Mouse (Mus musculus) forebrain, embryonic 13.5 days (tissue): ENCODE results near the gene Nab2. TPM values are rescaled to one million over a fixed set of nuclear protein-coding genes. Genes with fewer than 3 reads are reported as not detected.

Source experiments
- ATAC-seq: fragments of 200-750 bp; cut with Nextera tagmentation; 2 replicates; pipeline ENCODE4 v1.8.0; 2017
- H3K27ac ChIP-seq: fragments of 300-500 bp; sonication (generic); 2 replicates; pipeline ENCODE4 v1.5.1; 2015; ENCODE audit warnings: inconsistent platforms, mild to moderate bottlenecking, moderate library complexity
- H3K27me3 ChIP-seq: fragments of 300-500 bp; sonication (generic); 2 replicates; pipeline ENCODE4 v1.6.1; 2015; ENCODE audit warnings: mild to moderate bottlenecking, inconsistent platforms
- H3K36me3 ChIP-seq: fragments of 300-500 bp; sonication (generic); 2 replicates; pipeline ENCODE4 v1.6.1; 2015; ENCODE audit warnings: mild to moderate bottlenecking, inconsistent platforms; ENCODE audit not compliant: poor library complexity, severe bottlenecking
- H3K4me1 ChIP-seq: fragments of 300-500 bp; sonication (generic); 2 replicates; pipeline ENCODE4 v1.6.1; 2015; ENCODE audit warnings: inconsistent platforms
- H3K4me2 ChIP-seq: fragments of 300-500 bp; sonication (generic); 2 replicates; pipeline ENCODE4 v1.6.1; 2015; ENCODE audit warnings: inconsistent platforms, mild to moderate bottlenecking, moderate library complexity
- H3K4me3 ChIP-seq: fragments of 300-500 bp; sonication (generic); 2 replicates; pipeline ENCODE4 v1.5.1; 2015; ENCODE audit warnings: mild to moderate bottlenecking, inconsistent platforms
- H3K9ac ChIP-seq: fragments of 300-500 bp; sonication (generic); 2 replicates; pipeline ENCODE4 v1.6.1; 2015; ENCODE audit warnings: mild to moderate bottlenecking, inconsistent platforms
- H3K9me3 ChIP-seq: fragments of 300-500 bp; sonication (generic); replicated peaks from 2 replicates; pipeline ENCODE4 v1.6.1; 2016; ENCODE audit warnings: inconsistent platforms
- WGBS: fragments of 180-500 bp; shearing (Covaris S2); methylation state at CpG from one replicate; pipeline ENCODE4 v1.1.7; 2015; 5-methylcytosine and 5-hydroxymethylcytosine counted together
- polyA plus RNA-seq: library from polyadenylated mRNA; unstranded; fragments of >200 nt; fragmentation: Nextera tagmentation; extraction: Ambion mirVana; gene quantifications from 2 replicates; pipeline ENCODE4 v1.2.1, GENCODE M21; 2015

Nab2 gene
- polyA plus RNA-seq, 1 experiment from 2014 or later = 1.6 TPM

DNA sequence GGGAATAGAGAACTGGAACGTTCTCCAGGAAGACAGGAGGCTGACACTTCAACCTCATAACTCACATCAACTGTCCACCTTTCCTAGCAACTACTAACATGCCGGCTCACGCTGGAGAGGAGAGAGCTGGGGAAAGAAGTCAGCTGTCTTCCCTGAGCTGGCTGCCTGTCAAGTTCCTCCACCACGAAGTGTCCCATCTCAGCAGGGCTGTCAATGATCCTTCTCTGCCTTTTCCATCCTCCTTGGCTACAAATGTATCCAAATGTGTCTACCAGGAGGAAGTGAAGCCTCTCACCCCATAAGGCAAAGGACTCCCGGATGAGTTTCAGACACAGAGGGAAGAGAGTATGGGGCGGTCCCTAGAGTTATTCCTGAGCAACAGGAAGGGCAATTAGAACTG, 50.2 kb downstream of the Nab2 start:
- Histone ChIP-seq H3K27ac (no peak overlapping the region), H3K9me3 (no peaks in the 10 kb centered on the region), H3K4me2 (peak overlapping the region; percentile 88), H3K36me3 (peaks cover 4% of the 10 kb centered on the region; the same call in 1 of the 2 replicates), H3K9ac (peak overlapping the region; percentile 22; the same call in 1 of the 2 replicates), H3K4me1 (peaks cover 74% of the 10 kb centered on the region), H3K4me3 (peak overlapping the region; percentile 88; the same call in 1 of the 2 replicates), H3K27me3 (no peaks in the 10 kb centered on the region)
- no peak for ATAC-seq
- 77% methylated on average over 6 of the region's 6 CpGs for WGBS

GRCm38 (mm10) chr10:127617294-127617693, 51.1 kb downstream of the Nab2 start:
- ATAC-seq = no peak
- no peak overlapping the region for H3K27ac ChIP-seq
- peak overlapping the region; percentile 22 for H3K9ac ChIP-seq
- 71% methylated on average over 4 of the region's 4 CpGs for WGBS
- peaks cover 12% of the 10 kb centered on the region for H3K36me3 ChIP-seq
- no peaks in the 10 kb centered on the region for H3K9me3 ChIP-seq
- peak overlapping the region; percentile 26 for H3K4me2 ChIP-seq
- H3K27me3 ChIP-seq = no peaks in the 10 kb centered on the region
- H3K4me1 ChIP-seq = peaks cover 72% of the 10 kb centered on the region
- no peak overlapping the region for H3K4me3 ChIP-seq

DNA sequence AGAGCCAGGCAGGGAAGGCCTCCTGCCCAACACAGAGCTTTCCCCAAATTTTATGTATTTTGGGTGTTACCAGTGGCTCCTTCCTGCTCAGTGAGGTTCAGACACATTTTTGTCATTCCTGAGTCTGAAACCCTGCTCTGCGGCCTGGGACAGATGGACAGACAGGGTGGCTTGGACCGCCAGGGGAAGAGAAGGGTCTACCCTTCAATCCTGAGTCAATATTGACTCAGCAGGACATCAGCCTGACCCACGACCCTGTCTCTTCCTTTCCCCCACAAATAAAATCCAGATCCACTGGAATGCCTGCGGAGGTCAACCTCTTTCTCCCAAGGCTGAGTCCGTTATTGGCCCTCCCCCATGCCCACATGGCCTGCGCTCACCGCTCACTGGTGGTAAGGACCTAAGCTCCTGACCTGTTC, 52.1 kb downstream of the Nab2 start:
- Histone ChIP-seq H3K36me3 (peaks cover 22% of the 10 kb centered on the region), H3K4me2 (no peak overlapping the region), H3K9ac (no peak overlapping the region), H3K27ac (no peak overlapping the region), H3K27me3 (no peaks in the 10 kb centered on the region), H3K4me1 (peaks cover 64% of the 10 kb centered on the region), H3K4me3 (no peak overlapping the region), H3K9me3 (no peaks in the 10 kb centered on the region)
- WGBS = 52% methylated on average over 7 of the region's 7 CpGs
- ATAC-seq = no peak

DNA sequence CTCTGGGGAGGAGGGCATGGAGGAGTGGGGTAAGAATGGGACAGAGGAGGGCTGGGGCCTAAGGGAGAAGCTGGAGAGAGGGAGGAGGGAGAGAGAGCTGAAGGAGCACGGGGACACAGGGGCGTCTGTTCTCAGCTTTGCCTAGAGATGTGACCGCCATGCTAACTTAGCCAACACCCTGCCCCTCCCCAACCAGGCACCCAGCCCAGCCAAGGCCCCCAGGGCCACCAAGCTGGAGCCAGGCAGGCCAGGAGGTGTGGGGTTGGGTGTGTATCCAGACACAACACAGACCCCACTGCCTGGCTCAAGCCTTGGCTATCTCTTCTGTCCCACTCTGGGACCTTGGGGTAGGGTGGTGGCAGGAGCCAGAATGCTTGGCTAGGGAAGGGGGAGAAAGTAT, 52.8 kb downstream of the Nab2 start:
- Histone ChIP-seq H3K4me3 (no peak overlapping the region), H3K9ac (peak overlapping the region; percentile 21), H3K4me2 (peak overlapping the region; percentile 4; the same call in 1 of the 2 replicates), H3K36me3 (peaks cover 27% of the 10 kb centered on the region), H3K27ac (no peak overlapping the region), H3K27me3 (no peaks in the 10 kb centered on the region), H3K9me3 (no peaks in the 10 kb centered on the region), H3K4me1 (peaks cover 64% of the 10 kb centered on the region)
- 75% methylated on average over 2 of the region's 3 CpGs for WGBS
- no peak for ATAC-seq

DNA sequence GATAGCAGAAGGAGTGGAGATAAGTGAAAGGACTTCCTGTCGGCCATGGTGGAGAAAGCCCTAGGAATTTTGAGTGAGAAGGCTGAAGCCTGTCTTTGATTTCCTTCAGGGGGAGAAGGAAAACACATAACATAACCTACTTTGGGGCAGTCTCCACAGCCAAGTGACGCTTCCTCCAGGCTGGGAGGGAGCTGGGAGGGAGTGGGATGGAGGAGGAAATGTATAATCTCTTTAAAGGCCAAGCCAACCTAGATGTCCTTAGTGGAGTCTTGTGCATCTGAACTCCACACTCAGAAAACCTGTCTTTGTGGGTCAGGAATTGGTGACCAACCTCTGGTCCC, 53.4 kb downstream of the Nab2 start:
- no peak for ATAC-seq
- Histone ChIP-seq H3K36me3 (peaks cover 33% of the 10 kb centered on the region), H3K4me1 (peaks cover 64% of the 10 kb centered on the region), H3K27me3 (no peaks in the 10 kb centered on the region), H3K4me2 (peak overlapping the region; percentile 24; the same call in 1 of the 2 replicates), H3K9me3 (no peaks in the 10 kb centered on the region), H3K27ac (peak overlapping the region; percentile 31), H3K4me3 (no peak overlapping the region), H3K9ac (peak overlapping the region; percentile 12; the same call in 1 of the 2 replicates)
- 41% methylated on average over 2 of the region's 2 CpGs for WGBS

GRCm38 (mm10) chr10:127614236-127615033, 53.9 kb downstream of the Nab2 start:
- Histone ChIP-seq H3K4me2 (peak overlapping the region; percentile 24), H3K27me3 (no peaks in the 10 kb centered on the region), H3K4me3 (no peak overlapping the region), H3K9ac (peak overlapping the region; percentile 38), H3K9me3 (no peaks in the 10 kb centered on the region), H3K4me1 (peaks cover 58% of the 10 kb centered on the region), H3K36me3 (peaks cover 39% of the 10 kb centered on the region), H3K27ac (peak overlapping the region; percentile 31)
- 30% methylated on average over 12 of the region's 12 CpGs for WGBS
- 0 out of 2 replicates have a peak, but pooled peaks have one; percentile 19 for ATAC-seq

- ATAC-seq = no peak
- H3K27ac ChIP-seq = no peak overlapping the region
- H3K4me1 ChIP-seq = peaks cover 36% of the 10 kb centered on the region
- no peaks in the 10 kb centered on the region for H3K9me3 ChIP-seq
- H3K36me3 ChIP-seq = peaks cover 60% of the 10 kb centered on the region
- WGBS = 92% methylated on average over 14 of the region's 14 CpGs
- no peaks in the 10 kb centered on the region for H3K27me3 ChIP-seq
- no peak overlapping the region for H3K4me3 ChIP-seq
- H3K9ac ChIP-seq = no peak overlapping the region
- H3K4me2 ChIP-seq = no peak overlapping the region
Measured at GRCm38 (mm10) chr10:127612079-127612775, 56.1 kb downstream of the Nab2 start.

Other genes with a start within 250 kb of the Nab2 start
- gene Stac3, start 166.9 kb downstream of the Nab2 start, polyA plus RNA-seq = 1.0 and 1.1 TPM in 2 replicates
- 11.9 and 12.8 TPM in 2 replicates for gene Ndufa4l2, start 153.6 kb downstream of the Nab2 start, polyA plus RNA-seq
- gene Shmt2, start 146.1 kb downstream of the Nab2 start, polyA plus RNA-seq = 89.6 and 91.5 TPM in 2 replicates
- 36.8 and 50.7 TPM in 2 replicates for gene Nxph4, start 134.0 kb downstream of the Nab2 start, polyA plus RNA-seq
- 65.1 and 74.7 TPM in 2 replicates for gene Lrp1, start 47.4 kb downstream of the Nab2 start, polyA plus RNA-seq
- 2.6 and 2.7 TPM in 2 replicates for gene Stat6, start 25.6 kb downstream of the Nab2 start, polyA plus RNA-seq
- 6.7 and 7.0 TPM in 2 replicates for gene Nemp1, start 1.7 kb downstream of the Nab2 start, polyA plus RNA-seq
- gene Myo1a, start 36.6 kb upstream of the Nab2 start, polyA plus RNA-seq = 0.60 and 0.83 TPM in 2 replicates
- 0.35 TPM in 1 of 2 replicates, not detected in the other for gene Tac2, start 55.9 kb upstream of the Nab2 start, polyA plus RNA-seq
- gene Zbtb39, start 71.0 kb upstream of the Nab2 start, polyA plus RNA-seq = 4.3 TPM in 2 replicates
- gene Gpr182, start 83.2 kb upstream of the Nab2 start, polyA plus RNA-seq = 0.39 and 0.48 TPM in 2 replicates
- not detected in 2 replicates for gene Rdh1, start 91.2 kb upstream of the Nab2 start, polyA plus RNA-seq
- not detected in 2 replicates for gene Rdh16f1, start 91.2 kb upstream of the Nab2 start, polyA plus RNA-seq
- 0.13 and 0.17 TPM in 2 replicates for gene Rdh9, start 107.8 kb upstream of the Nab2 start, polyA plus RNA-seq
- gene Rdh16, start 132.6 kb upstream of the Nab2 start, polyA plus RNA-seq = 0.05 TPM in 1 of 2 replicates, not detected in the other
- not detected in 2 replicates for gene Rdh19, start 181.4 kb upstream of the Nab2 start, polyA plus RNA-seq
- not detected in 2 replicates for gene Rdh16f2, start 197.9 kb upstream of the Nab2 start, polyA plus RNA-seq
- not detected in 2 replicates for gene Rdh7, start 220.2 kb upstream of the Nab2 start, polyA plus RNA-seq
- gene Sdr9c7, start 229.9 kb upstream of the Nab2 start, polyA plus RNA-seq = not detected in 2 replicates